In genomic region chr14:60443821-60444551, GRCm38 (mm10) we compare ENCODE assay signal across 14 mouse cellular contexts.
A peak's percentile ranks its signal among the peaks of the same experiment; 100 is the strongest.
DNase-seq lines count a peak whose midpoint lies in the region; ATAC-seq and TF ChIP-seq lines count a peak whose summit lies in the region.
"Had no signal": no experiment of that assay in that cellular context is flagged by ENCODE, and none has a peak within 500 bp of the region (broad histone marks: within the 10 kb centered on the region; RNA-seq: fewer than 3 reads in every experiment).

No protein-coding gene starts in this region.

- H3K27ac ChIP-seq in lung, postnatal 0 days (ENCODE audit: low read length), result no peak overlapping the region
- H3K27ac ChIP-seq in CH12.LX (ENCODE audit: insufficient read depth, low read depth), result no peak overlapping the region
- H3K27ac ChIP-seq: forebrain, embryonic 13.5 days; hindbrain, embryonic 15.5 days; kidney, embryonic 15.5 days; midbrain, embryonic 15.5 days had no signal

- H3K4me2 ChIP-seq in lung, postnatal 0 days (replicated peaks; ENCODE audit: low read depth, low read length), result no peak overlapping the region
- no peak overlapping the region for H3K4me2 ChIP-seq in CH12.LX (ENCODE audit: insufficient read depth, low read depth, poor library complexity, severe bottlenecking)
- H3K4me2 ChIP-seq: forebrain, embryonic 13.5 days; hindbrain, embryonic 15.5 days; kidney, embryonic 15.5 days; midbrain, embryonic 15.5 days had no signal

- H3K36me3 ChIP-seq in lung, postnatal 0 days (ENCODE audit: insufficient read depth, low read length), result no peaks in the 10 kb centered on the region
- H3K36me3 ChIP-seq in CH12.LX (replicated peaks in 1 of 2; ENCODE audit: control insufficient read depth in 1 of 2, insufficient read depth in 1 of 2, low read length in 1 of 2), result no peaks in the 10 kb centered on the region
- H3K36me3 ChIP-seq: hindbrain, embryonic 15.5 days; kidney, embryonic 15.5 days; midbrain, embryonic 15.5 days had no signal

- no peak overlapping the region for H3K9ac ChIP-seq in lung, postnatal 0 days (replicated peaks; ENCODE audit: low read depth)
- H3K9ac ChIP-seq in CH12.LX (ENCODE audit: insufficient read depth, low read depth), result no peak overlapping the region
- H3K9ac ChIP-seq: forebrain, embryonic 13.5 days; hindbrain, embryonic 15.5 days; kidney, embryonic 15.5 days; midbrain, embryonic 15.5 days had no signal

- TF ChIP-seq EP300 in lung, postnatal 0 days (IDR thresholded peaks at IDR 0.05), result no peak
- TF ChIP-seq EP300 in CH12.LX (IDR thresholded peaks at IDR 0.05; ENCODE audit: low read length), result peak; percentile 91

- no peaks in the 10 kb centered on the region for H3K9me3 ChIP-seq in lung, postnatal 0 days (ENCODE audit: low read length)
- H3K9me3 ChIP-seq in CH12.LX (replicated peaks; ENCODE audit: low read length), result peaks cover 6% of the 10 kb centered on the region
- H3K9me3 ChIP-seq: forebrain, embryonic 13.5 days; hindbrain, embryonic 15.5 days; kidney, embryonic 15.5 days; midbrain, embryonic 15.5 days had no signal

- H3K27me3 ChIP-seq in lung, postnatal 0 days (replicated peaks; ENCODE audit: insufficient read depth, low read length), result no peaks in the 10 kb centered on the region
- H3K27me3 ChIP-seq in CH12.LX (replicated peaks), result no peaks in the 10 kb centered on the region
- H3K27me3 ChIP-seq: forebrain, embryonic 13.5 days; hindbrain, embryonic 15.5 days; kidney, embryonic 15.5 days had no signal

- ATAC-seq in lung, postnatal 0 days, result no peak
- ATAC-seq in megakaryocyte progenitor cell, adult 5-6 weeks (replicated peaks; ENCODE audit: poor library complexity), result peak; percentile 94
- ATAC-seq: forebrain, embryonic 13.5 days; midbrain, embryonic 15.5 days; Patski had no signal

- no peaks in the 10 kb centered on the region for H3K4me1 ChIP-seq in lung, postnatal 0 days (ENCODE audit: insufficient read depth, low read depth, low read length)
- H3K4me1 ChIP-seq in lung, adult 2 months (ENCODE audit: control insufficient read depth, insufficient read depth, low read length), result no peaks in the 10 kb centered on the region; the same call in 1 of the 2 replicates
- peaks cover 0 to 15% of the 10 kb centered on the region in 2 experiments; a peak in 2 of 4 replicates for H3K4me1 ChIP-seq in CH12.LX (ENCODE audit: control insufficient read depth in 1 of 2, insufficient read depth in 2 of 2)
- H3K4me1 ChIP-seq: hindbrain, embryonic 15.5 days had no signal

- dilution Hi-C loops in CH12.LX (cut with MboI; ENCODE audit: extremely low pct_ligation_motif_present, extremely low pct_unique_long_range_greater_than_20kb, low sequenced_read_pairs), result no loop called here

- H3K4me3 ChIP-seq in lung, postnatal 0 days (ENCODE audit: low read depth, low read length), result no peak overlapping the region
- H3K4me3 ChIP-seq in lung, adult 2 months (replicated peaks; ENCODE audit: extremely low read depth, low read depth, low read length), result no peak overlapping the region
- H3K4me3 ChIP-seq in CH12.LX (replicated peaks in 1 of 3; ENCODE audit: low read depth in 2 of 3, low read length in 2 of 3, poor library complexity in 1 of 3), result no peak overlapping the region
- H3K4me3 ChIP-seq: forebrain, embryonic 13.5 days; hindbrain, embryonic 15.5 days; kidney, embryonic 15.5 days; midbrain, embryonic 15.5 days had no signal

- no peak for TF ChIP-seq CTCF in lung, postnatal 0 days (IDR thresholded peaks at IDR 0.05)
- no peak for TF ChIP-seq CTCF in lung, adult 2 months (IDR thresholded peaks at IDR 0.05; ENCODE audit: insufficient read depth, low read length)
- TF ChIP-seq CTCF in CH12.LX (conservative IDR thresholded peaks at IDR 0.05 in 1 of 2, IDR thresholded peaks at IDR 0.05 in 1 of 2; ENCODE audit: low read depth in 2 of 2, low read length in 2 of 2), result no peak

- no peaks in the 10 kb centered on the region for H3K79me2 ChIP-seq in CH12.LX (replicated peaks; ENCODE audit: control insufficient read depth, extremely low read depth, insufficient read depth, poor library complexity, severe bottlenecking)

- in situ Hi-C loops in CH12.LX (cut with MboI; ENCODE audit: low pct_ligation_motif_present, low pct_unique_long_range_greater_than_20kb, low sequenced_read_pairs), result no loop called here

- no peak for TF ChIP-seq RAD21 in CH12.LX (IDR thresholded peaks at IDR 0.05; ENCODE audit: low read depth, low read length)

- DNase-seq in lung, postnatal 0 days (ENCODE audit: low spot score), result peak; percentile 36
- DNase-seq in lung, adult 2 months, result no peak
- DNase-seq in CH12.LX (ENCODE audit: extremely low read depth), result peak; percentile 74
- DNase-seq in brain, adult 2 months (ENCODE audit: low read depth, low spot score), result peak; percentile 22
- no peak for DNase-seq in frontal cortex, postnatal 25 days (ENCODE audit: low spot score in 2 of 2)
- no peak for DNase-seq in frontal cortex, postnatal 14 days (ENCODE audit: low spot score in 2 of 2)
- DNase-seq: cerebellum, adult 2 months; right cerebral cortex, postnatal 14 days had no signal

- no peak for TF ChIP-seq POLR2A in lung, adult 2 months (IDR thresholded peaks at IDR 0.05; ENCODE audit: borderline replicate concordance, extremely low read depth, low read depth, low read length)
- TF ChIP-seq POLR2A in CH12.LX (IDR thresholded peaks at IDR 0.05; ENCODE audit: low read depth, low read length), result no peak

- WGBS in lung, postnatal 0 days, result 59% methylated on average over 7 of the region's 7 CpGs
- WGBS in lung, adult 2 months, result 58% methylated on average over 7 of the region's 7 CpGs

TF ChIP-seq in CH12.LX, 34 proteins besides CTCF, POLR2A, EP300 and RAD21:
- TF ChIP-seq CHD1 (IDR thresholded peaks at IDR 0.05; ENCODE audit: low read depth, low read length) (no peak), ZNF384 (IDR thresholded peaks at IDR 0.05; ENCODE audit: low read depth, low read length) (no peak), MXI1 (IDR thresholded peaks at IDR 0.05; ENCODE audit: low read depth, low read length) (no peak), TCF12 (IDR thresholded peaks at IDR 0.05; ENCODE audit: low read depth, low read length) (no peak), PAX5 (IDR thresholded peaks at IDR 0.05; ENCODE audit: low read length) (no peak), NELFE (IDR thresholded peaks at IDR 0.05; ENCODE audit: low read depth, low read length) (no peak), BHLHE40 (IDR thresholded peaks at IDR 0.05; ENCODE audit: low read depth, low read length) (peak; percentile 96), SIN3A (IDR thresholded peaks at IDR 0.05; ENCODE audit: low read length) (no peak), USF2 (conservative IDR thresholded peaks at IDR 0.05; ENCODE audit: low read depth, low read length) (peak; percentile 35; the same call in 1 of the 2 replicates), JUN (IDR thresholded peaks at IDR 0.05; ENCODE audit: insufficient read depth, low read depth, low read length) (peak; percentile 59), NRF1 (IDR thresholded peaks at IDR 0.05; ENCODE audit: low read depth, low read length) (no peak), POLR2AphosphoS2 (IDR thresholded peaks at IDR 0.05; ENCODE audit: low read depth, low read length) (no peak), TBP (conservative IDR thresholded peaks at IDR 0.05; ENCODE audit: low read depth, low read length) (no peak), ZC3H11A (IDR thresholded peaks at IDR 0.05; ENCODE audit: low read depth, low read length) (no peak), ZKSCAN1 (IDR thresholded peaks at IDR 0.05; ENCODE audit: borderline replicate concordance, low read depth, low read length) (no peak), KAT2A (IDR thresholded peaks at IDR 0.05; ENCODE audit: insufficient replicate concordance, low read length) (no peak), CHD2 (IDR thresholded peaks at IDR 0.05; ENCODE audit: low read length) (no peak), MAX (IDR thresholded peaks at IDR 0.05; ENCODE audit: low read length) (no peak), MYC (IDR thresholded peaks at IDR 0.05; ENCODE audit: low read depth, low read length) (no peak), SMC3 (IDR thresholded peaks at IDR 0.05; ENCODE audit: low read depth, low read length) (no peak), UBTF (IDR thresholded peaks at IDR 0.05; ENCODE audit: low read depth, low read length) (no peak), ETS1 (conservative IDR thresholded peaks at IDR 0.05; ENCODE audit: low read depth, low read length) (0 out of 2 replicates have a peak, but pooled peaks have one; percentile 14), E2F4 (IDR thresholded peaks at IDR 0.05; ENCODE audit: insufficient replicate concordance, low read depth, low read length) (no peak), MAZ (IDR thresholded peaks at IDR 0.05; ENCODE audit: low read depth, low read length) (no peak), MAFK (IDR thresholded peaks at IDR 0.05; ENCODE audit: insufficient replicate concordance, low read length) (peak; percentile 58), MEF2A (IDR thresholded peaks at IDR 0.05; ENCODE audit: borderline replicate concordance, low read depth, low read length) (no peak), RCOR1 (conservative IDR thresholded peaks at IDR 0.05; ENCODE audit: low read depth, low read length) (no peak), IRF4 (IDR thresholded peaks at IDR 0.05; ENCODE audit: low read depth, low read length) (peak; percentile 69; the same call in 1 of the 2 replicates), ELF1 (IDR thresholded peaks at IDR 0.05; ENCODE audit: low read depth, low read length) (no peak), HCFC1 (IDR thresholded peaks at IDR 0.05; ENCODE audit: low read depth, low read length) (no peak), JUND (conservative IDR thresholded peaks at IDR 0.05; ENCODE audit: low read depth, low read length) (peak; percentile 82)

Comparison
In these comparisons a context has a peak if more than half of its experiments do, and no peak if none do; other contexts are left out.
1. DNase-seq: peak in lung, postnatal 0 days (single experiment), CH12.LX (single experiment) and brain, adult 2 months (single experiment); none in lung, adult 2 months (single experiment), frontal cortex, postnatal 25 days (0 of 2) and frontal cortex, postnatal 14 days (0 of 2).